Mouse (Mus musculus): ENCODE data around the gene Pon1. TPM values are rescaled to one million over a fixed set of nuclear protein-coding genes. Genes with fewer than 3 reads are reported as not detected.
"Not testable (repeated sequence)": the region's sequence is repeated elsewhere in the genome, so short reads cannot be mapped to it uniquely, and the experiment has no call there.

The Pon1 gene
- not detected for polyA plus RNA-seq (2021)

DNA sequence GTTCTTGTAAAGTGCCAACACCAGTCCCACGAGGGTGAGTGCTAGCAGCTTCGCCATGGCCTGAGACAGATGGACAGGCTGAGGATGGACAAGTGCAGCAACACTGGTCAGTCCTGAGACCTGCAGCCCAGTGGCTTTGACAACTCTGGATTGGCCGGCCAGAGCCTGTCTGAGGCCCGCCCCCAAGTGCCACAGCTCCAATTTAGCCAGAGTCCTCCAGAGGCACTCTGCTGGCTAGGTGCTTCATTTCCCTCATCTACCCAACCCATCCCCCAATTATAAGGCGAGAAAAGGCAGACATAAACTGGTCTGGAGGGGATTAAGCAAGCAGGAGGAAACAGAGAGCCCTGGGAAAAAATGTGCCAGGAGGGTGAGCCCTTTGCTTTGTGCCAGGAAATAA is at the start of gene Pon1:
Pon1 (minus strand) TSS at position 254 of the 400 bp plus-strand sequence.
- DNase-seq (ENCODE audit: low read depth, low spot score) (no peak), ATAC-seq (no peak)
- in situ Hi-C loops (cut with MboI; ENCODE audit: low pct_unique_long_range_greater_than_20kb) = no loop called here
- no peaks in the 10 kb centered on the region for H3K27me3 ChIP-seq
- CTCF ChIA-PET = no interaction called here
- POLR2A ChIA-PET = no interaction called here
- no peak for TF ChIP-seq CTCF (IDR thresholded peaks at IDR 0.05)

DNA sequence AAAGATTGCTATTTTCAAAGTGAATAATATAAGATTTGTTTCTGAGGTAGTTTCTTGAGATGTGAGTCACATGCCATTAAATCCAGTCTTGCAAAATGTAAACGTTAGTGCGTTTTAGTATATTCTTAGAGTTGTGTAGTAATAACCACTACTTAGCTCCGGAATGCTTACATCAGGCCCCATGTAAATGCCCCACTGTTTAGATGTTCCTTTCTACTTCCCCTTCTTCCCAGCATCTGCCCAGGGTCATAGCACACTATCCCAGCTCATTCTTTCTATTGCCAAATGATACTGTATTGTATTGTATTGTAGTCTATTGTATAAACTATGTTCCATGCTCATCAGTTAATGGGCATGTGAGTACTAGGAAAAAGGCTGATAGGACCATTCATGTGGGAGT is 45.1 kb upstream of the Pon1 start:
- no peak for TF ChIP-seq CTCF (IDR thresholded peaks at IDR 0.05)
- DNase-seq (ENCODE audit: low read depth, low spot score) (no peak), ATAC-seq (no peak)
- POLR2A ChIA-PET = interaction anchor here (0.6 kb wide), 1 partner anchor 59 kb away, joined by 3 read pairs; the partner anchor contains the start of gene Pon2
- in situ Hi-C loops (cut with MboI; ENCODE audit: low pct_unique_long_range_greater_than_20kb) = no loop called here
- CTCF ChIA-PET = no interaction called here
- H3K27me3 ChIP-seq = no peaks in the 10 kb centered on the region

- POLR2A ChIA-PET = no interaction called here
- CTCF ChIA-PET = interaction anchor here (1.3 kb wide), 1 partner anchor 19 kb away, joined by 3 read pairs; no protein-coding TSS in a partner anchor
- no peak for TF ChIP-seq CTCF (IDR thresholded peaks at IDR 0.05)
- H3K27me3 ChIP-seq = no peaks in the 10 kb centered on the region
- DNase-seq (ENCODE audit: low read depth, low spot score) = no peak
- peak; percentile 85 for ATAC-seq
- in situ Hi-C loops (cut with MboI; ENCODE audit: low pct_unique_long_range_greater_than_20kb) = no loop called here
These were observed 43.8 kb upstream of the Pon1 start for GRCm38 (mm10) chr6:5237510-5237909.

GRCm38 (mm10) chr6:5236843-5237371 is 43.2 kb upstream of the Pon1 start:
- ATAC-seq (no peak), DNase-seq (ENCODE audit: low read depth, low spot score) (no peak)
- POLR2A ChIA-PET = no interaction called here
- no peaks in the 10 kb centered on the region for H3K27me3 ChIP-seq
- no peak for TF ChIP-seq CTCF (IDR thresholded peaks at IDR 0.05)
- CTCF ChIA-PET = interaction anchor here (1.3 kb wide), 1 partner anchor 18 kb away, joined by 3 read pairs; no protein-coding TSS in a partner anchor
- in situ Hi-C loops (cut with MboI; ENCODE audit: low pct_unique_long_range_greater_than_20kb) = no loop called here

- ATAC-seq (no peak), DNase-seq (ENCODE audit: low read depth, low spot score) (no peak)
- no peaks in the 10 kb centered on the region for H3K27me3 ChIP-seq
- ChIA-PET CTCF (no interaction called here), POLR2A (no interaction called here)
- in situ Hi-C loops (cut with MboI; ENCODE audit: low pct_unique_long_range_greater_than_20kb) = no loop called here
- no peak for TF ChIP-seq CTCF (IDR thresholded peaks at IDR 0.05)
These were observed 40.8 kb upstream of the Pon1 start for GRCm38 (mm10) chr6:5234563-5234962.

DNA sequence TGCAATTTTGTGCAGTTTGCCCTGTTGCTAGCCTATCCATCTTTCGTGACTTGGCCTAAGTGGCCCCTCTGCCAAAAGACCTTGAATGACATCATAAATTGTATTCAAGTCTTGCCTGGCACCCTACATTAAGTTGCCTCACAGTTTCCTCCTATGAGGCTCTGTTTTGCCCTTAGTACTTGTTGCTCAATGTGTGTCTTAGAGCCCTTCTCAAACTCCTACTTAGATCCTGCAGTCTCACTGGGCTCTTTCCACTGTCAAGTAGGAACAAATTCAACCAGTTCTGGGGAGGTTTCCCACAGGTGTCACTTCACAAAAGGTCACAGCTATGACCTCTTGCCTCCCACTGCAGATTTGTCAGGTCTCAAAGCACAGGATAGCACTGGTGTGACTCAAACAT is 40.1 kb upstream of the Pon1 start:
- in situ Hi-C loops (cut with MboI; ENCODE audit: low pct_unique_long_range_greater_than_20kb) = no loop called here
- H3K27me3 ChIP-seq = no peaks in the 10 kb centered on the region
- ATAC-seq = no peak
- ChIA-PET POLR2A (no interaction called here), CTCF (no interaction called here)
- TF ChIP-seq CTCF (IDR thresholded peaks at IDR 0.05) = no peak
- DNase-seq (ENCODE audit: low read depth, low spot score) = no peak

DNA sequence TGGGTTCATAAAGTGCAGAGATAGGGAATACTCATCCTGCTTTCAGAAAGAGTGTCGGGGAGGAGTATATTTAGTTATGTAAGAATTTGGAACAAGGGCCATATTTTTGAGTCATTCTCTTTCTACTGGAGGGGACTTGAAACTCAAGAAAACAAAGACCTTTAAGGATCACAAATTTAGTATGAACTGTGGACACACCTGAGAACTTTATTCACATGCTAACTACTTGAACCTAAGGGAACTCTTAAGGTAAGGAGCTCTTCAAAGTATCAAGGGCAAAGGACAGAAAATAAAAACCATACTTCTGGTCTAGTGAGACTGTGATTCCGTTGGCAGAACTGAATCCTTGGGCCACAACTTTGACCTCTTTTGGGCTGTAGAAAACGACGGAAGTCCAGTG is 38.3 kb upstream of the Pon1 start:
- TF ChIP-seq CTCF (IDR thresholded peaks at IDR 0.05) = no peak

DNA sequence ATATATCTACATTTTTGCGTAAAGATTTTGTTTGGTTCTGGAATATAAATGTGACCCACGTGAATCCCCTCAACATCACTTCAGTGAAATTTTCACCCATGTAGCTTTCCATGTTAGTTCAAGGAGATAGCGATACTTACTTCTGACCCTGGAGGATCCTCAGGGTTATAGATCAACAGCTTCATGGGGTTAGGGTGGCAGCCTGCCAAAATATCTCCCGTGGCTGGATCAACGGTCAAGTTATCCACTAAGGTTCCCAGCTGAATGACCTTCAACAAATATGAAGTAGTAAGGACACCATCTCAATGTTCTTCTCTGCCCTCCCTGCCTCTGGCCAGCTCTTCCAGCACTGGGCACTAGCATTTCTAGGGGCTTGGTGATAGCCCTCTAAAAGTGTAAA is 36.5 kb upstream of the Pon1 start:
- ChIA-PET CTCF (no interaction called here), POLR2A (no interaction called here)
- ATAC-seq = no peak
- in situ Hi-C loops (cut with MboI; ENCODE audit: low pct_unique_long_range_greater_than_20kb) = no loop called here
- no peak for DNase-seq (ENCODE audit: low read depth, low spot score)
- peaks cover 3% of the 10 kb centered on the region for H3K27me3 ChIP-seq
- TF ChIP-seq CTCF (IDR thresholded peaks at IDR 0.05) = no peak

More for the DNA sequence above, 38.3 kb upstream of the Pon1 start:
- in situ Hi-C loops (cut with MboI; ENCODE audit: low pct_unique_long_range_greater_than_20kb) = no loop called here
- peaks cover 3% of the 10 kb centered on the region for H3K27me3 ChIP-seq
- CTCF ChIA-PET = no interaction called here
- POLR2A ChIA-PET = no interaction called here
- ATAC-seq (no peak), DNase-seq (ENCODE audit: low read depth, low spot score) (no peak)

GRCm38 (mm10) chr6:5223551-5223950 is 29.8 kb upstream of the Pon1 start:
- in situ Hi-C loops (cut with MboI; ENCODE audit: low pct_unique_long_range_greater_than_20kb); H3K27me3 ChIP-seq; DNase-seq (ENCODE audit: low read depth, low spot score); ATAC-seq; CTCF ChIA-PET: not testable (repeated sequence)
- POLR2A ChIA-PET = interaction anchor here (0.6 kb wide), 1 partner anchor 10 kb away, joined by 3 read pairs; no protein-coding TSS in a partner anchor

DNA sequence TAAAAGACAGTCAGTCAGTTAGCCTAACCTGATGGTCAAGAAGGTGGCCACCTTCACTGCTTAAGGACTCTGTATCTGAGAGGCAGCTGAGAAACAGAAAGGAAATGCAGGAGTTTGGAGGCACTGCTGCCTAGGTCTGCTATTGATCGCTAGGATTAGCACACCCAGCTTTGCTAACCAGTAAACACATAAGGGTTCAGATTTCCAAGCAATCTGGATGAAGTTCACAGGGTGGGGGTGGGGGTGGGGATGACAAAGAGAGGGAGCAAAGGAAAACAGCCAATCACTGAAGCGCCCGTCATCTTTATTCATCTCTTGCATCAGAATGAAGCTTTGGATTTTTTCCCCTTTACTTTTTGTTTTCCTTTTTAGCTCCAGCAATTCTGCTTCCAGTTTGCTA is 28.3 kb upstream of the Pon1 start:
- no peak for TF ChIP-seq CTCF (IDR thresholded peaks at IDR 0.05)
- no peaks in the 10 kb centered on the region for H3K27me3 ChIP-seq
- ChIA-PET CTCF (no interaction called here), POLR2A (no interaction called here)
- ATAC-seq (no peak), DNase-seq (ENCODE audit: low read depth, low spot score) (no peak)
- in situ Hi-C loops (cut with MboI; ENCODE audit: low pct_unique_long_range_greater_than_20kb) = no loop called here

DNA sequence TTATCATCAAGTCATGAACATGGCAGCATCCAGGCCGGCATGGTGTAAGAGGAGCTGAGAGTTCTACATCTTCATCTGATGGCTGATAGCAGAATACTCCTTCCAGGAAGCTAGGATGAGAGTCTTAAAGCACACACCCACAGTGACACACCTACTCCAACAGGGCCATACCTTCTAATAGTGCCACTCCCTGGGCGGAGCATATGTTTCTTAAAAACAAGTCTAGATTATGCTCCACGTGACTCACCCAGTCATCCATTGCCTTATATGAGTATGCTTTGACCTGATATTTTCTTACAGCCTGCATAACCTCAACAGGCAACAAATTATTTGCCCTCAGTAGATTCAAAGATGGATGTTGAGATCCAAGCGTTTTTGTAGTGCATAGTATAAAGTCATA is 24.4 kb upstream of the Pon1 start:
- no peak for TF ChIP-seq CTCF (IDR thresholded peaks at IDR 0.05)
- POLR2A ChIA-PET = no interaction called here
- in situ Hi-C loops (cut with MboI; ENCODE audit: low pct_unique_long_range_greater_than_20kb) = no loop called here
- no peaks in the 10 kb centered on the region for H3K27me3 ChIP-seq
- ATAC-seq = no peak
- DNase-seq (ENCODE audit: low read depth, low spot score) = no peak
- CTCF ChIA-PET = interaction anchor here (1.3 kb wide), 1 partner anchor 19 kb away, joined by 3 read pairs; no protein-coding TSS in a partner anchor

GRCm38 (mm10) chr6:5207817-5208216 is 14.1 kb upstream of the Pon1 start:
- no peak for TF ChIP-seq CTCF (IDR thresholded peaks at IDR 0.05)
- ATAC-seq = no peak
- DNase-seq (ENCODE audit: low read depth, low spot score) = no peak
- POLR2A ChIA-PET = no interaction called here
- in situ Hi-C loops (cut with MboI; ENCODE audit: low pct_unique_long_range_greater_than_20kb) = no loop called here
- H3K27me3 ChIP-seq = no peaks in the 10 kb centered on the region
- CTCF ChIA-PET = no interaction called here

All from Patski (cell line).